Mouse (Mus musculus) c-Kit-positive CD71-positive TER-119-positive erythroid progenitor cells, embryonic 14.5 days (primary cell): ENCODE data around the gene Phka1.
A peak's percentile ranks its signal among the peaks of the same experiment; 100 is the strongest.
"Not testable (repeated sequence)": the region's sequence is repeated elsewhere in the genome, so short reads cannot be mapped to it uniquely, and the experiment has no call there.

Source experiments
- DNase-seq: peaks from one replicate; pipeline ENCODE4 v3.0.0-alpha.2; 2013; ENCODE audit warnings: low spot score

The Phka1 gene

DNA sequence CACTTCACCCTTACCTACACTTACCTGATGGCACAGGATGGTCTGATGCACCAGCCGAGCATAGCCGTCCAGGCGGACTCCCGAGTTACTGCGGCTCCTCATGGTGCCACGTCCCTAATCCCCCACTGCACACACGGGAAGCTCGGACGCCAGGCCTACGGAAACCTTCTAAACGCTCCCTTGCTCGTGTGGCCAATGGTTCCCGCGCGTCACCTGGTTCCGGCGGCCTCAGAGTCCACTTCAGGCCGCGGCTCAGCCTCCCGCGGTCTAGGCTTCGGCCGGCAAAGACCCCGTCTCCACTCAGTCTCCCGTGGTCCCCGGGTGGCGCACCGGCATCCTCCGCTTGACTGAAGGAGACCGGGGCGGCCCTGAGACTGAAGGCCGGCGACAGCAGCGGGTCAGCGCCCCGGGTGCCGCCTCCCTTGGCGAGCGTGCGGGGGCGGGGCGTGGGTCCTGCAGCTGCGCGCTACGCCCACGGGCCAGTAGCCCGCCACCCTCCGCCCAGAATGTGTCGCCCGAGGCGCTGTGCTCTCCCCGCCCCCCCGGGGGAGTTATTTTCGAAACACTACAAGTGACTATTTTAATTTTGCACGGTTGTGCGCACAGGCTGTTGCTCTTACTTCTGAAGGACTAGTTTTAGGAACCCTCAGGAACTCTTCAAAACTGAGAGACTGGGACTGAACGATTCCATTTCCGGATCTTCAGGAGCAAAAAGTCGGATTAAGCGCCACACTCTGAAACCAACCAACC is at the start of gene Phka1:
Gene Phka1, minus strand, starts transcription at position 424 of the 750 bp plus-strand sequence.
- DNase-seq = peak; percentile 16

DNA sequence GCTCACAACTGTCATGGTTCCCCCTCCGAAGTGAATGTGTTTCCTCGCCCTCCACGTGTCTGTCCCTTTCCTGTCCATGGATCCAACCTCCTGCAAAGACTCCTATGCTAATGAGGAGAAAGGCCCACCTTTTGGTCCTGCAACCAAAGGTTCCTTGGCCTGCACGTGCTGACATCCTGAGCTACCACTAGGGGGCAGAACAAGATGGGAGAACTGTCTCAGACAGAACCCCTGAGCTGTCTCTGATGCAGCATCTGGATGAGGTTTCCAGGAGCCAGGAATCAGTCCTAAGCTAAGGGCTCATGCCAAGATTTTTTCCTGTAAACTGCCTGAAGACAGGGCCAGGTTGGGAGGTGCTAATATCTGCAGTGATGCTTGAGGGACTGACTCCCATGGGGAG is 45.2 kb upstream of the Phka1 start:
- peak; percentile 0 for DNase-seq

DNA sequence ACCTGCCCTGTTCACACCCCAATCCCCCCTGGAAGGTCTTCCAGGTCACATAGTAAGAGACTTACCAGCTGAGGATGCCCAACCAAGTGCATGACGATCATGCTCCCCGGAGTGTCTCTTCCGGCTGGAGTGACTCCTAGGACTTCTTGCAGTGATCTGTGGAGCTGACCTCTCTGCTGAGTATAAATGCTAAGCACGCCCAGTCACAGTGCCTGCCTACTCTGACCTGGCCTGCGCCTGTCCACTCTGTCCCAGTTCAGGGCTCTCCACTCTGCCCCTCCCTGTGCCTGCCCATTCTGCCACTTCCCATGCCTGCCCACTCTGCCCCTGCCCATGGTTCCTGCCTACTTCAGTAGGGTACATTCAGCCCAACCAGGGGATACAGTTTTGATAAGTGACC is 42.8 kb upstream of the Phka1 start, which contains the start of gene Gm3880:
Gene Gm3880, minus strand, starts transcription at position 101 of the 400 bp plus-strand sequence.
- DNase-seq = not testable (repeated sequence)

DNA sequence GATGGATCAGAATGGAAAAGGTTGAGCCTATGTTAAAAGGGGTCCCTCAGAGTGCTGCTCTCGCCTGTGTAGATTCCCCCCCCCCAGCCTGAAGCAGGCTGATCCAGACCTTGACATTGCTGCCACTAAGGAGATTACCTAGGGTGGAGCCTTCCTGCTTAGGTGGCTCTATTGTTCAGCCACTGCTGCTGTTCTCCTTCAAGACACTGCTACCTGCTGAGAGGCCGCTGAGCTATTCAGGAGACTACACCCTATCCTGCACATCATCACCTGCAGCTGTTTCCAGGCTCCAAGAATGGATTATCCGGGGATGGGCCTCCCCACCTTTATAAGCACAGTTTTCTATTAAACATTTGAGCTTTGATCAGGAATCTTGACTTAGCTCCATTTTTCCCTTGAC is 40.7 kb upstream of the Phka1 start:
- DNase-seq = not testable (repeated sequence)

DNA sequence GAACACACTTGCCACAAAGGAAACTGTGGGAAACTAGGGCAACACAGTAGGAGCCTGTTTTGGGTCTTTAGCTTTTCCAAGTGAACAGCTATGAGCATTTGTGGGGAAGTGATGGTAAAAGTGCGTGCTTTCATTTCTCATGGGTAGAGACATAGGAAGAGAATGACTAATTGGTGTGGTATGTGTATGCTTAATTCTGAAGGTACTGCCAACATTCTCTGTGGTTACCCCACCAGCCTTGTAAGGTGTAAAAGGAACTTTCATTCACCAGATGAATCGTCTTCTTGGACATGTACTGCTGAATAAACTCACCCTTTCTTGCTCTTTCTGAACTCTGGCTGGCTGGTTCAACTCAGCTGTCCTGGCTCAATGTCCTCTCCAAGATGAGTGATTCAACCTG is 22.6 kb upstream of the Phka1 start:
- no peak for DNase-seq

DNA sequence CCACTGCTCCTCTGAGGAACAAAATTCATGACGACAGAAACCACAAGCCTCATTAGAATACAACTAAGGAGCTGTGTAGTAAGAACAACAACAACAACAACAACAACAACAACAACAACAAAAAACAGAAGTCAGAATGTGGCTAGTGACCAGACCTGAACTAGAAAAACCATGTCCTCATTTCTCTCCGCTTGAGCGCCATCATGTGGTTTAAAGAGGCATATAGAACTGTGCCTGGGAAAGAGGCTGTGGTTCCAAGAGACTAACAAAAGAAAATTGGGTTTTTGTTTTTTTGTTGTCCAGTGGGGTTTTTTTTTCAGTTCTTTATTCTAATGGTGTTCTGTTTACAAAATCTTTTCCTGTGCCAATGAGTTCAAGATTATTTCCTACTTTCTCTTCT is 16.7 kb upstream of the Phka1 start:
- peak; percentile 0 for DNase-seq

DNA sequence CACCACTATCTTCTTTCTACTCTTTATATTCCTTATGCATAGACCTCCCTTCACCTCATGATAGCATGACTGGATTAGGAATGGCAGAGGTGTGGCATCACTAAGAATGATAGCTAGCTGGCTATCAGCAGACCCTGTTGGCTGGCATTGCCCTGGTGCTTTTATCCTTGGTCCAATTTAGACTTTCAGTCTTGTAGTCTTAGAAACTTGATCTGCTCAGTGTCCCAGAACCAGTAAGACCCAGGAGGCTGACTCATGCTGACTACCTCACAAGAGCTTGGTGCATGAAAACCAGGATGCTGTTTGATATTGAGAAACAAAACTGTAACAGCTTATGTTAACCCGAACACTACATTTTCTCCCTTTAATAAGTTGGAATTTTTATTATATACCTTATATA is 1.6 kb upstream of the Phka1 start:
- no peak for DNase-seq

DNA sequence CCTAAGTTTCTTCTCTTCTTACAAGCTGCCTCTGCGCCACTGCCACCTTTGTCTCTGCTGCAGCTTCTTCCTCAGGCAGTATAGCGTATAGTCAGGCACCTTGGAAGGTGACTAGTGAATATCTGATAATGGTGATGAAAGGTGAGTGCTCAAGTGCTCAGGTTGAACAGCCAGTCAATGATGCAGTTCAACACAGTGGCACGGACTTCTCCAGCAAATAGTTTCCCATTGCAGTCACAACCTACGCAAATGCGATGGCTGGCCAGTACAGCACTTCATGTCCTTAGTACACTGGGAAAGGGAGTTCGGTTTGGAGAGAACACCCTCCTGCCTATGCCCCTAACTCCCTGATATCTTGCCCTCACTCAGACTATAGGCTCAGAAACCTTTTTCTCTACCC is 1.1 kb upstream of the Phka1 start:
- no peak for DNase-seq

DNA sequence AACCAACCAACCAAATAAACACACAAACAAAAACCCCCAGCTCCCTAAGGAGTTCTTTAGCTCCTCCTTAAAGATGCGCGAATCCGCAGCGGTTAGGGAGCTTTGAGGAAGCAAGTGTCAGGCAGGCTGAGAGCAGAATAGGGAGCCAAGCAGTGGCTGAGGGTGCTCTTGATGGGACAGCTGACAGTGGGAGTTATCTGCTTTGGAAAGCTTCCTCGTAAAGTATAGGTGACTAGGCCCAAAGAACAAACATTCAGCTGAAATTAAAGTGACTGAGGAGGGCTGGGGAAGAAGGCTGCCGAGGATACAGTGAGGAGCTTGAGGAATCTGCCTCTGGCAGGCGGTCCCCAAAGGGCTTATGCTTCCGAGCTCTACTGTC is 516 bp upstream of the Phka1 start:
- DNase-seq = no peak

DNA sequence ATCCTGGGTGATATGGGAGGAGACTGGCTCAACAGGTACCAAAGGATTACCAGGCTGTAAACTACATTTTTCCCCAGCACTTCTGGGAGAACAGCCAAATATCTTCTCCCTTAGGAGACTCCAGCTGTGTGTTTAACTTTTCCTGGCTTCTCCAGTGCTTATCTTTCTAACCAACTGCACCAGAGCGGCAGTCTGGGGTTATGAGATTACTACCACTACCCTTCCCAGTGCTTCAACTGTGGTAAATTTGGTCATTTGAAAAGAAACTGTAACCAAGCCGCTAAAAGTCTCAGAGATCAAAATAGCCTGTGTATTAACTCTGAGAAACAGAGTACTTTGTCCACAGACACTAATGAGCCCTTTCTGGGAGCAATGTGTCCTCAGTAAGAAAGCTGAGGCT is 42.8 kb downstream of the Phka1 start:
- peak; percentile 2 for DNase-seq

DNA sequence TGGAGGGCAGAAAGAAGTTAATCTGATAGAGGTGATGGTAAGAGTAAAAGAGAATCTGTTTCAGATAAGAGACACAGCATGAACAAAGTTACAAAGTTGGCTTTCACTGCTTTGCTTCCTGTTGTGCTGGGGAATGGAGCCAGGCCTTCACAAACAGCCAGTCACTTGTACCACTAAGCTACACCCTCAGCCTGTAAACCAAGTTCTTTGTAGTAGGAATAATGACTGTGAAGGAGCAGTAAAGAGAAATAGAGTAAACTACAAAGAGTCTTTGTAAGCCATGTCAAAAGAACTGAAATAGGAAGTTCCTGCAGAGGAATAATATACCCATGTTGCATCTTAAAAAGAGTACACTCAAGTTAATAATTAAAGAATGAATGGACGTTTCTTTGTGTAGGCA is 55.5 kb downstream of the Phka1 start:
- no peak for DNase-seq

DNA sequence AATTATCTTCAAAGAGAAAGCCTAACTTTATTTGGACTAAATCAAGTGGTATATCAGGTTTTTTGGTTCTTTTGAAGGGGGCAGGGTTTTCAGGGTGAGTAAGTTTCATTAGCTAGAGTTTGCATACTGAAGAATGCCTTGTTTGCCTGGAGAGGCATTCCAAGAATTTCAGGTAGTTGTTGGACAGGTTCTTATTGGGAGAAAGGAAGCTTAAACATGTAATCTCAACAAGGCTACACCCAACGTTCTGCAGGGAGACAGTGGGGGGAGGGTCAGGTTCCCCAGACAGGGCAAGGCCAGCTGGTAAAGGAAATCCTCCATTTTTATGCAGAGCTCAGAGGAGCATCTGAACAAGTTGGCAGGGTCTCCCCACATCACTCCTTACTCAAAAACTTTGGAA is 72.9 kb downstream of the Phka1 start:
- no peak for DNase-seq

DNA sequence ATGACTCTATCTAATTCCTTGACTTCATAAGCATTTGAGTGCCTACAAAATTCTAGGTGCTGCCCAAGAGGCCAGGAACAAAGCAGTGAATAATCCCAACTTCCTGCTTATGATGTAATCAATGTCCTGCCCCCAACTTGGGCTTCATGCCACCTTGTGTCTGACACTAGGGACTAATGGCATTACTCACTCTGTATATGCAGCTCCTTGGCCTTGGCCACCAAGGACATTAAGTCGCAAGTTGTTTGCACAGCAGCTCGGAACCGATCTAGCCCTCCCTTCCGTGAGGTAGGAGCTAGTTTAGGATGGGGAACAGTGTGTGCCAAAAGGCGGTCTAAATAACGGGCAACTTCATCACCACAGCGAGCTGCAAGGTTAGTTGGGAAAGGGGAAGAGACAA is 87.1 kb downstream of the Phka1 start:
- no peak for DNase-seq

DNA sequence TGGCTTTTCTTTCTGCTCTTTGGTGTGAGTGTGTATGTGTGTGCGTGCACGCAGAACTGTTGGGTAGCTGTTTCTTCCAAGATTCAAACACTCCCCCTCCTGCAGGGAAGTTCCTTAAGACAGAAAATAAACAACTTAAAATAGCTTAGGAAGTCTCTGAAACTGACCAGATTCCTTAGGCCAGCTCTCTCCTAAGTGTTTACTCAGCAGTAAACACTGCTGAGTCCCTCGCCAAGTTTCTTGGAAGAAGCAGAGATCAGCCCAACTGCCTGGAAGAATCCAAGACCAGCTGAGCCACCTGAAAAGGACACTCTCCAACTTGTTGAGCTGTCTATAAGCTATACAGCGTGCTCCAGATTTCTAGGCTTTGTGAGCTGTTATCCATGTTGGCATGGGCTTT is 134.8 kb downstream of the Phka1 start:
- no peak for DNase-seq

DNA sequence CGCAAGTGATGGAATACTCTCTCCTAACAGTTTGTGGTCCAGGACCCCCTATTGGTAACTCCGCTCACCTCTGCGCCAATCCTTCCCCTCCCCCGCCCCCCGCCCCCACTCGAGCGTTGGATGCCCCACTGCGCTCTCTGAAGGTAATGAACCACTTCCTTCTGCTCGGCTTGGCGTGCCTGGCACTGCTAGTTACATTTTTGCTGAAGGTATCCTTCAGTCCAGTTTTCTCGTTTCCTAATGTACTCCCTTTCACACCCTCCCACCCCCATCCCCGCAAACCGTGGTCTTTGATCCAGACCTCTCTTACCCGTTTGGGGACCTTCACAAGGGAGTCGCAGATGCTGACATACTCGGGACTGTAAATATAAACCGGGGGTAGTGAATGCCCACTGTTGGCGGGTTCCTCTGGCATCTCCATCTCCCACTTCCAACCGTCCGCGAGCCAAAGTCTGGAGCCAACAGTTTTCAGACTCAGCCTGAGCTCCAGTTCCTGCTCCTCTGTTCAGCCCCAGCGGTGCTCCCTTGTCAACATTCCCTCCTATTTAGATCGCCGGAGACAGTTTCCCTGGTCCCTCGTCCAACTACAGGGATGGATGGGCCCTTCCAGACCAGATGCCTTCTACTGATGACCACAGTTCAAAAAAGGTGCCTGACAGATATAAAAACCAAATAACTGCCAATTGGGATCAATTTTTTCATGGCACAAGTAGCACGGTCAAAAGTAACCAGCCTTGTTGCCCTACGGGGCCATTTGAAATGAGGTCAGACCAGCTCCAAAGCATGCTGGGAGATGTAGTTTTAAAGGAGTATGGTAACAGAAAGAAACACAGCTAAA is 139.2 kb downstream of the Phka1 start, which contains the start of gene Hdac8:
Gene Hdac8, minus strand, starts transcription at position 716 of the 838 bp plus-strand sequence.
- peak; percentile 55 for DNase-seq

DNA sequence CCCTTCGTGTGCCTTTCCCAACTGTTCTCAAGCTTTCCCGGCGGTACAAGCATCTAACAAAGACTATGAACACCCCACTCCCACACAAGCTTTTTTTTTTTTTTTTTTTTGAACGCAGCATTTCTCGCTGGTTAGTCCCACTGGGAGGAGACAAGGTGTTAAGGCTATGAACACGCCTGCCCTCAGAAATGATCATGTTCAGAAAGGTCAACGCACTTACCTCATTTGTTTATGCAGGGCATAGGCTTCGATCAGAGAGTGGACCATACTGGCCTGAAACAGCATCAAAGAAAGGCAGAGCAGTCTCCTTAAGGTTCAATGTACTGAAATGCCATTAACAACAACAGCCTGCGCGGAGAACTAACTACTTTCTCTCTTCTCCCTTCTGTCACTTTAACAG is 139.9 kb downstream of the Phka1 start:
- DNase-seq = no peak

DNA sequence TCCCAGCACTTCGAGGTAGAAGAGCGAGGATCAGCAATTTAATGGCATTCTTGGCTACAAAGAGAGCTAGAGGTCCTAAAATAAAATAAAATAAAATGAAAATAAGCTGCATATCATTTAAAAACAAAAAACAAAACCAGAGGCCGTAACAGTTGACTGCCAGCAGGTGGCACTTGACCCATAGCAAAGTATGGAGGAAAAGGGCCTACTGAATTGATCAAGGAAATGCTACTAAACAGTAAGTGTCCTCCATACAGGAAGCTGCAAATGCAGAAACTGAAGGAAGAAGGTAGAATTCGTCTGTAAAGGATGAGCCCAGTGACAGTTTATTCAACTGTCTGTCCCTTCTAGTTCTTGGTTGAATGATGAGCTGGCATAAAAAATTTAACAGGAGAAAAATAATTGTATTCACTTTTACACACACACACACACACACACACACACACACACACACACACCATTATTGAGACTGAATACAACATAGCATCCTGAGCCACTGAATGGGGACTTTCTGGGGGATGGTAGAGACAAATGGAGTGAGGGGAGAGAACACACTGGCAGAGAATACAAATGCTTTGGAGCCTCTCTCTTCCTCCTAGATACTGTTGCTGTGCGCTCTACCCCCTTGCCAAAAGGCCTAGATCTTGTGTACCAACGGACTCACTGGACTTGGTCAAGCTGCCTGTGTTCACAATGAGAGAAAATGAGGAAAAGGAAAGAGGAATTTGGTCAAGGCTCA is 149.9 kb downstream of the Phka1 start:
- DNase-seq = no peak

DNA sequence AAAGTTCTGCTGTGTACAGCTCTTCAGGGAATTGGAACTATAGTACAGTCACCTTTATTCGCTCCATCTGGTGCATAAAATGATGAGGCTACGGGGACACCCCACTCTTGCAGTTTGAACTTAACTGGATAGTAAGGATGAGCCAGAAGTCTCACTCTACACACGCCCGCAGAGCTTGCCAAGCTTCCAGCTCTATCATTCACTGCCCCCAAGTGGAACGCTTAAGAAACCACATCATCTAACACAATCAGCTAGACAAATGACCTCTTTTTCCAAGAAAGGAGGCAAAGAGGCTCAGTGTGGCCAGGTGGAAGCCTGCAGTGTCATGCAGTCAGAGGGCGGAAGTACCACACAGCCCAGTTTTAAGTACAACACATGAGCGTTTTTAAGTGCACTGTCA is 158.5 kb downstream of the Phka1 start:
- no peak for DNase-seq

DNA sequence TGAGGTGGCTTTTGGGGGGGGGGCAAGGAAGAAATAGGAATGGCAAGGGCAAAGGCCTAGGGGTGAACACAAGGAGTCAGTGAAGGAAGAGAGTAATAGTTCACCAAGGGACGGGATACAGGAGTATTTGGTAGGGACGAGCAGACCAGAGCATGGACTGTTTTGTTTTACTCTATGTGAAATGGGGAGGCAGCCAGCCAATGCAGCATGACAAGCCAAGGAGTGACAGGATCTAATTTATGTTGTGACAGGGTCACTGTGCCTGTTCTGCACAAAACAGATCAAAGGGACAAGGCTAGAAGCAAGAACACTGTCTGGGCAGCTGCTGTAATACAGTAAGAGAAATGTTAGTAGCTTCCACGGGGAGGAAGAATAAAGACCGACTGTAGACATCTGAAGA is 164.4 kb downstream of the Phka1 start:
- DNase-seq = no peak

DNA sequence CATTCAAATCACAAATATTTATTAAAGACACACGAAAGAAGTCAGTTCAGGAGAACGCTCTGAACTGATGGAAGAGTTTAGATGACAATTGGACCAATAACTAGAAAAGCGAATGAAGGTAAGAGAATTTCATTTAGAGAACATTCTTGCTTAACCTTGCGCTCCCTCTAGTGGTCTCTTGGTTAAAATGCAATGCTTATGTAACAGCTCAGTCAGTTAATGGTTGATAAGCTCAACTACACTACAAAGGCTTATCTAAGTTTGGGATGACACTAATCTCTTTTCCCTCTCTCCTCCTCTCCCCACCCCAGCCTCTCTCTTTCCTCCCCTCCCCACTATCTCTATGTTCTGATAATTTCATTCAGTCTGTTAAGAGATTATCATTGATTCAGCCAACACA is 165.1 kb downstream of the Phka1 start:
- peak; percentile 54 for DNase-seq

DNA sequence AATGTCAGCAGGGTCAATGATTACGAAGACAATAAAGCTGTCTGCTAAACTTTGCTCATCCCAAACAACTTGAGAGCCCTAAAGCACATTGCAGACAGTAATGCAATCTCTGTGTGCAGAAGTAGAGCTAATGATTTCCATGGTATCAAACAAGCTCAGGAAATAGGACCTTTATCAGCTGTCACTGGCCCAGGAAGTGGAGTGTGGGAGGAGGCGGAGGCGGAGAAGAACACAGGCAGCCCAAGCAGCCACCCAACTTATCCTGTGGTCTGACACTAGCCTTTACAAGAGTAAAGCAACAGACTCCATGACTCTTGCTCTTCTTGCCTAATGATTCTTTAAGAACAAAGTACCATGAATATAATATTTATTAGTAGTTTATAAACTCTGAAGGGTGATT is 165.6 kb downstream of the Phka1 start:
- peak; percentile 8 for DNase-seq

DNA sequence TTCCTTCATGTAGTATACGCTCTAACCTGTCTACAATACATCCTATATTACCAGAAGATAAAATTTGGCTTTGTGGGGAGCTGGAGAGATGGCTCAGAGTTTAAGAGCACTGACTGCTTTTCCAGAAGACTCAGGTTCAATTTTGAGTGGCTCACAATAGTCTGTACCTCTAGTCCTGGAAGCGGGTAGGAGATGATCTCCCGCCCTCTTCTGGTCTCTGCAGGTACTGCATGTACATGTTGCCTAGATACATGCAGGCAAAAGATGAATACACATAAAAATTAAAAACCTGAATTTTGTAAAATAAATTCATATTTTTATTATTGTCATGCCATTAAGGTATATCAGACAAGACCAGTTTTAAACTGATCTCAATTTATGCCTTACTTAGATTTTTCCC is 167.3 kb downstream of the Phka1 start:
- DNase-seq = peak; percentile 47

DNA sequence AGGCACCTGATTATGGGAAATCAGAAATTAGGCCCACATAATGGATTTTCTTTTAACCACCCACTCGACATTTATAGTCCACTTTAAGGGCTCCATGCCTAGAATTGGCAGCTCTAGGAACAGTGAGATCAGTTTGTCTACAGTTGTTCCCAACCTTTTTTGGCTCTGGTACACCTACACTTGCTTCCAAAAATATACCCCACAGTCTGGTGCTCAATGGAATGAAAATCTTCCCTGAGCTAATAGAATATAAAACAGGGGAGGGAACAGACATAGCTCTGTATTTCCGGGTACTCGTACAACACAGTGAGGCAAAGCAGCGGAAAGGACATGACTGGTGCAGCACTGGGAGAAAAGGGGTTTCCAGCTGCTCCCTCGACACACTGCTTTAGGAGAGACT is 168.5 kb downstream of the Phka1 start:
- DNase-seq = no peak
